Mouse (Mus musculus): ENCODE data around the gene Jarid2. TPM values are rescaled to one million over a fixed set of nuclear protein-coding genes. Genes with fewer than 3 reads are reported as not detected.

The Jarid2 gene
- polyA plus RNA-seq, 1 experiment, result 35.9 TPM

- no peak overlapping the region for H3K4me3 ChIP-seq (replicated peaks; ENCODE audit: insufficient read depth, low read depth, low read length)
- TF ChIP-seq CTCF (IDR thresholded peaks at IDR 0.05; ENCODE audit: borderline replicate concordance, insufficient read depth, low read depth, low read length) (no peak), POLR2A (IDR thresholded peaks at IDR 0.05; ENCODE audit: borderline replicate concordance, insufficient read depth, low read length) (no peak)
- no peak overlapping the region for H3K27ac ChIP-seq (ENCODE audit: insufficient read depth, low read length)
- H3K4me1 ChIP-seq (ENCODE audit: control insufficient read depth, insufficient read depth, low read length), result peaks cover 13% of the 10 kb centered on the region; the same call in 1 of the 2 replicates
- H3K27me3 ChIP-seq (ENCODE audit: control insufficient read depth, insufficient read depth, low read length), result no peaks in the 10 kb centered on the region
- DNase-seq, result no peak
- WGBS, result 31% methylated on average over 5 of the region's 5 CpGs
Observed at GRCm38 (mm10) chr13:44770808-44771605, 41.7 kb downstream of the Jarid2 start.

DNA sequence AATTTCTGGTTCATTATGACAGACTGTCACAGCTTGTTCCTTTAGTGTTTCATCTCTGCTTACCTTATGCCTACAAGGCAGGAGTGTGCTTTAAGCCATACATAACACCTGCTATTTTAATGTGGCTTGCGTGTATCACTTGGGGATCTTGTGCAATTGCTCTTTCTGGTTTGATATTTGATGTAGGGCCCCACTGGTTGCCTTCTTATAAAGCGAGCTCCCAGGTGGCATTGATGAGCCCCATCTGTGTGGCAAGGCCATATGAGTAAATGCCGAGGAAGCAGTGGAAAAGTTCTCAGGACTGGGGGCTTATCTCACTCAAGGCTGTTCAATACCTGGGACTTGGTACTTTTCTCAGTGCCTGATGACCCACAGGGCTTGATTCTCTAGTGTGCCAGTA, 43.5 kb downstream of the Jarid2 start:
- H3K4me3 ChIP-seq (replicated peaks; ENCODE audit: insufficient read depth, low read depth, low read length), result no peak overlapping the region
- WGBS, result 63% methylated on average over 3 of the region's 3 CpGs
- H3K27me3 ChIP-seq (ENCODE audit: control insufficient read depth, insufficient read depth, low read length), result no peaks in the 10 kb centered on the region
- peaks cover 11% of the 10 kb centered on the region; the same call in 1 of the 2 replicates for H3K4me1 ChIP-seq (ENCODE audit: control insufficient read depth, insufficient read depth, low read length)
- no peak overlapping the region for H3K27ac ChIP-seq (ENCODE audit: insufficient read depth, low read length)
- TF ChIP-seq POLR2A (IDR thresholded peaks at IDR 0.05; ENCODE audit: borderline replicate concordance, insufficient read depth, low read length) (no peak), CTCF (IDR thresholded peaks at IDR 0.05; ENCODE audit: borderline replicate concordance, insufficient read depth, low read depth, low read length) (no peak)
- no peak for DNase-seq

DNA sequence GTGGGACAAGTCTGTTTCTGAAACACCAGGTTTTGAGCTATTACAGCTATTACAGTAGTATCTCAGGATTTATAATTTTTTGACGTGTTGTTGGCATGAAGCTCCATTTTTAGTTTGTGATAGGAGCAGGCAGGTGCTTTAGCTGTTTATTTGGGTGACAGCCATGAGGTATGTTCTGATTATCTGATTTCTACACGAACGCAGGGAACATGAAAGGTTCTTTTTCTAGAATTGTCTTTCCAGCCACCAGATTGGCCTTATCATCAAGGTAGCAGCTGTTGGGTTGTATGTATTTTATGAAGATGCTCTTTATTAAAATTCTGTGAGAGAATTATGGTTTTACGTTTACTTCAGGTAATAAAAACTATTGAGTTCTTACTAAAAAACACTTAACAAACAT, 45.1 kb downstream of the Jarid2 start:
- no peak for DNase-seq
- Histone ChIP-seq H3K4me3 (replicated peaks; ENCODE audit: insufficient read depth, low read depth, low read length) (no peak overlapping the region), H3K27ac (ENCODE audit: insufficient read depth, low read length) (no peak overlapping the region), H3K27me3 (ENCODE audit: control insufficient read depth, insufficient read depth, low read length) (no peaks in the 10 kb centered on the region), H3K4me1 (ENCODE audit: control insufficient read depth, insufficient read depth, low read length) (peaks cover 8% of the 10 kb centered on the region)
- TF ChIP-seq CTCF (IDR thresholded peaks at IDR 0.05; ENCODE audit: borderline replicate concordance, insufficient read depth, low read depth, low read length) (no peak), POLR2A (IDR thresholded peaks at IDR 0.05; ENCODE audit: borderline replicate concordance, insufficient read depth, low read length) (no peak)
- 35% methylated on average over 4 of the region's 4 CpGs for WGBS

- TF ChIP-seq CTCF (IDR thresholded peaks at IDR 0.05; ENCODE audit: borderline replicate concordance, insufficient read depth, low read depth, low read length) (no peak), POLR2A (IDR thresholded peaks at IDR 0.05; ENCODE audit: borderline replicate concordance, insufficient read depth, low read length) (no peak)
- peak in 1 of 2 experiments; percentile 44 for DNase-seq
- WGBS, result 30% methylated on average over 3 of the region's 3 CpGs
- Histone ChIP-seq H3K27ac (ENCODE audit: insufficient read depth, low read length) (peak overlapping the region; percentile 71; the same call in 1 of the 2 replicates), H3K4me1 (ENCODE audit: control insufficient read depth, insufficient read depth, low read length) (peaks cover 8% of the 10 kb centered on the region), H3K4me3 (replicated peaks; ENCODE audit: insufficient read depth, low read depth, low read length) (no peak overlapping the region), H3K27me3 (ENCODE audit: control insufficient read depth, insufficient read depth, low read length) (no peaks in the 10 kb centered on the region)
Observed at GRCm38 (mm10) chr13:44775396-44775795, 46.1 kb downstream of the Jarid2 start.

- no peak for DNase-seq
- H3K4me1 ChIP-seq (ENCODE audit: control insufficient read depth, insufficient read depth, low read length), result peaks cover 9% of the 10 kb centered on the region
- WGBS, result 44% methylated on average over 1 of the region's 1 CpGs
- H3K27me3 ChIP-seq (ENCODE audit: control insufficient read depth, insufficient read depth, low read length), result no peaks in the 10 kb centered on the region
- H3K27ac ChIP-seq (ENCODE audit: insufficient read depth, low read length), result no peak overlapping the region
- TF ChIP-seq POLR2A (IDR thresholded peaks at IDR 0.05; ENCODE audit: borderline replicate concordance, insufficient read depth, low read length) (no peak), CTCF (IDR thresholded peaks at IDR 0.05; ENCODE audit: borderline replicate concordance, insufficient read depth, low read depth, low read length) (no peak)
- no peak overlapping the region for H3K4me3 ChIP-seq (replicated peaks; ENCODE audit: insufficient read depth, low read depth, low read length)
Observed at GRCm38 (mm10) chr13:44780506-44780905, 51.2 kb downstream of the Jarid2 start.

DNA sequence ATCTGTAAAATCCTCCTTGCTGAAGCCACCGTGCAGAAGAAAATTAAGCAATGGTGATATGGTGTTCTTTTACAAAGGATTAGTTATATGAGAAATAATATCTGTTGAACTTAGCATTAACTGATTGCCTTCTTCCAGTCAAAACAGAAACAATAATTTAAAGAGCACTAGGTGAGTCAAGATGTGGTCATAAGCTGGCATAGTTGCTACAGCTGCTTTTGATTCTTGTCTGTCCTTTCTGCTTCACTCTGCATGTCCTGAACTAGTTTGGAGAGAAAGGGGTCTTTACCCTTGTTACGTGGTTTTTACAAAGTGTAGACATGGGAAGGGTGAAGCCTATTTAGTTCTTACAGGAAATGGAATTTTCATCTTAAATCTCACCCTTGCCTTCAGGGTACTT, 51.9 kb downstream of the Jarid2 start:
- 76% methylated on average over 2 of the region's 2 CpGs for WGBS
- Histone ChIP-seq H3K27ac (ENCODE audit: insufficient read depth, low read length) (no peak overlapping the region), H3K4me1 (ENCODE audit: control insufficient read depth, insufficient read depth, low read length) (peaks cover 6% of the 10 kb centered on the region), H3K4me3 (replicated peaks; ENCODE audit: insufficient read depth, low read depth, low read length) (no peak overlapping the region), H3K27me3 (ENCODE audit: control insufficient read depth, insufficient read depth, low read length) (no peaks in the 10 kb centered on the region)
- no peak for DNase-seq
- TF ChIP-seq POLR2A (IDR thresholded peaks at IDR 0.05; ENCODE audit: borderline replicate concordance, insufficient read depth, low read length), result no peak
- no peak for TF ChIP-seq CTCF (IDR thresholded peaks at IDR 0.05; ENCODE audit: borderline replicate concordance, insufficient read depth, low read depth, low read length)

DNA sequence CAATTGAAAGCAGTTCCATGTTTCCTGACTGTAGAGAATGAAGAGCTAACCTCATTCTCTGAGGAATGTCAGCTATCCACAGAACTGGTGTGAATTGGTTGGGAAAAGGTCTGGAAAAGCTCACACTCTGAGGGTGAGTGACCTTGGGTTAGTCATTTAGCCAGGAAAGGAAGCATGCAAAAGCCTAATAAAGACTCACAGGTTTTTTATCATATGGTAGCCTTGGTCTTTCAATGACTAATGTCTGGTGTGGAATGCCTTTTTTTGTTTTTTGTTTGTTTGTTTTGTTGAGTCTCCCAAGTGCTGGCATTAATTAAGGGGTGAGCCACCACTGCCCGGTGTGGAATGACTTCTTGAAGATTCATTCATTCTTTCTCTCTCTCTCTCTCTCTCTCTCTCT, 55.3 kb downstream of the Jarid2 start:
- Histone ChIP-seq H3K4me3 (replicated peaks; ENCODE audit: insufficient read depth, low read depth, low read length) (no peak overlapping the region), H3K27ac (ENCODE audit: insufficient read depth, low read length) (no peak overlapping the region), H3K27me3 (ENCODE audit: control insufficient read depth, insufficient read depth, low read length) (no peaks in the 10 kb centered on the region), H3K4me1 (ENCODE audit: control insufficient read depth, insufficient read depth, low read length) (peaks cover 15% of the 10 kb centered on the region; the same call in 1 of the 2 replicates)
- DNase-seq, result no peak
- no peak for TF ChIP-seq CTCF (IDR thresholded peaks at IDR 0.05; ENCODE audit: borderline replicate concordance, insufficient read depth, low read depth, low read length)
- no peak for TF ChIP-seq POLR2A (IDR thresholded peaks at IDR 0.05; ENCODE audit: borderline replicate concordance, insufficient read depth, low read length)
- WGBS, result 70% methylated on average over 1 of the region's 1 CpGs

GRCm38 (mm10) chr13:44786291-44786690, 57.0 kb downstream of the Jarid2 start:
- Histone ChIP-seq H3K4me1 (ENCODE audit: control insufficient read depth, insufficient read depth, low read length) (peaks cover 20% of the 10 kb centered on the region; the same call in 1 of the 2 replicates), H3K4me3 (replicated peaks; ENCODE audit: insufficient read depth, low read depth, low read length) (no peak overlapping the region), H3K27ac (ENCODE audit: insufficient read depth, low read length) (no peak overlapping the region), H3K27me3 (ENCODE audit: control insufficient read depth, insufficient read depth, low read length) (no peaks in the 10 kb centered on the region)
- TF ChIP-seq CTCF (IDR thresholded peaks at IDR 0.05; ENCODE audit: borderline replicate concordance, insufficient read depth, low read depth, low read length) (peak; percentile 66), POLR2A (IDR thresholded peaks at IDR 0.05; ENCODE audit: borderline replicate concordance, insufficient read depth, low read length) (no peak)
- peak; percentile 58 to 73 for DNase-seq
- 7% methylated on average over 4 of the region's 4 CpGs for WGBS

All from cerebellum, adult 2 months (tissue).